Mouse (Mus musculus) urinary bladder, adult 18-20 months (tissue): ENCODE measurements around the gene Cwc15.

Source experiments
- DNase-seq, 2 experiments: peaks; one replicate each; pipeline ENCODE4 v3.0.0; 2022; ENCODE audit warnings: low spot score in 2 of 2, mixed read lengths in 2 of 2

Gene Cwc15

GRCm38 (mm10) chr9:14547584-14548365 lies 47.4 kb downstream of the Cwc15 start:
- DNase-seq = no peak

- no peak for DNase-seq
Observed at GRCm38 (mm10) chr9:14548366-14548761, 47.9 kb downstream of the Cwc15 start.

- DNase-seq = no peak
Observed at GRCm38 (mm10) chr9:14558332-14558731, 57.9 kb downstream of the Cwc15 start.

- DNase-seq = peak; percentile 23 to 49
Observed at GRCm38 (mm10) chr9:14559430-14559829, 59.0 kb downstream of the Cwc15 start.

GRCm38 (mm10) chr9:14559996-14560395 lies 59.6 kb downstream of the Cwc15 start:
- no peak for DNase-seq
